Mouse (Mus musculus) skeletal muscle tissue, adult 2 months (tissue): ENCODE results near the gene Pnpla6.
"Not testable (repeated sequence)": the region's sequence is repeated elsewhere in the genome, so short reads cannot be mapped to it uniquely, and the experiment has no call there.

Experiments used
- DNase-seq: peaks from one replicate; pipeline ENCODE4 v3.0.0-alpha.2; 2012; ENCODE audit warnings: low read depth, low spot score

The Pnpla6 gene

GRCm38 (mm10) chr8:3576211-3576960 is 61.2 kb downstream of the Pnpla6 start:
- DNase-seq = no peak

GRCm38 (mm10) chr8:3579390-3580364 is 64.5 kb downstream of the Pnpla6 start:
- no peak for DNase-seq

GRCm38 (mm10) chr8:3581961-3582360 is 66.8 kb downstream of the Pnpla6 start:
- not testable (repeated sequence) for DNase-seq

GRCm38 (mm10) chr8:3586452-3586851 is 71.3 kb downstream of the Pnpla6 start:
- no peak for DNase-seq

GRCm38 (mm10) chr8:3586993-3587390 is 71.8 kb downstream of the Pnpla6 start, which contains the start of gene Camsap3:
TSS of gene Camsap3 (plus strand) at chr8:3587293.
- no peak for DNase-seq

- no peak for DNase-seq
Observed at GRCm38 (mm10) chr8:3587391-3588257, 72.4 kb downstream of the Pnpla6 start.

GRCm38 (mm10) chr8:3588258-3588633 is 73.1 kb downstream of the Pnpla6 start:
- no peak for DNase-seq

- DNase-seq = no peak
Observed at GRCm38 (mm10) chr8:3593470-3593869, 78.3 kb downstream of the Pnpla6 start.
